Mouse (Mus musculus) erythroblast, adult 5-6 weeks (primary cell): ENCODE measurements around the gene Car6. TPM values are rescaled to one million over a fixed set of nuclear protein-coding genes. Genes with fewer than 3 reads are reported as not detected.

Experiments used
- ATAC-seq: replicated peaks from 2 replicates; pipeline ENCODE4 v1.8.0; 2016; ENCODE audit warnings: moderate number of reproducible peaks, mild to moderate bottlenecking, moderate TSS enrichment, inconsistent platforms; ENCODE audit not compliant: poor library complexity, low FRiP score, severe bottlenecking
- total RNA-seq, 2 experiments: library from RNA; stranded (forward) in 1 of 2; stranded (reverse) in 1 of 2; fragments of 150-400 nt in 1 of 2; fragments of 200-764, 138-1000 nt in 1 of 2; gene quantifications; 2 replicates each; pipeline versions ENCODE4 v1.2.3 to v1.2.4; 2015 to 2017; ENCODE audit warnings: low replicate concordance in 2 of 2

Car6 gene
- total RNA-seq, 2 experiments from 2014 or later, result not detected

- ATAC-seq, result no peak
Observed at GRCm38 (mm10) chr4:150144242-150144641, 56.9 kb downstream of the Car6 start.

GRCm38 (mm10) chr4:150140346-150140745 is 60.8 kb downstream of the Car6 start:
- ATAC-seq, result no peak

- ATAC-seq, result no peak
Observed at GRCm38 (mm10) chr4:150139090-150139489, 62.0 kb downstream of the Car6 start.

GRCm38 (mm10) chr4:150138084-150138543 is 63.0 kb downstream of the Car6 start:
- ATAC-seq, result no peak

GRCm38 (mm10) chr4:150137368-150138083 is 63.6 kb downstream of the Car6 start:
- ATAC-seq, result no peak

Other genes with a start within 250 kb of the Car6 start
- gene Spsb1, start 246.3 kb downstream of the Car6 start, total RNA-seq (2015; ENCODE audit: low replicate concordance), result not detected in 2 replicates
- gene Spsb1, start 246.3 kb downstream of the Car6 start, total RNA-seq (2017; ENCODE audit: low replicate concordance), result 0.42 TPM in 1 of 2 replicates, not detected in the other
- gene H6pd, start 192.3 kb downstream of the Car6 start, total RNA-seq (2015; ENCODE audit: low replicate concordance), result 4.8 and 6.5 TPM in 2 replicates
- 4.2 and 7.0 TPM in 2 replicates for gene H6pd, start 192.3 kb downstream of the Car6 start, total RNA-seq (2017; ENCODE audit: low replicate concordance)
- 0.19 and 2.1 TPM in 2 replicates for gene Gpr157, start 114.0 kb downstream of the Car6 start, total RNA-seq (2015; ENCODE audit: low replicate concordance)
- gene Gpr157, start 114.0 kb downstream of the Car6 start, total RNA-seq (2017; ENCODE audit: low replicate concordance), result 0.43 and 0.98 TPM in 2 replicates
- not detected in 2 replicates for gene Slc2a5, start 82.0 kb downstream of the Car6 start, total RNA-seq (2015; ENCODE audit: low replicate concordance)
- not detected in 2 replicates for gene Slc2a5, start 82.0 kb downstream of the Car6 start, total RNA-seq (2017; ENCODE audit: low replicate concordance)
- gene Slc2a7, start 52.4 kb downstream of the Car6 start, total RNA-seq (2015; ENCODE audit: low replicate concordance), result not detected in 2 replicates
- not detected in 2 replicates for gene Slc2a7, start 52.4 kb downstream of the Car6 start, total RNA-seq (2017; ENCODE audit: low replicate concordance)
- gene Eno1, start 35.4 kb upstream of the Car6 start, total RNA-seq (2015; ENCODE audit: low replicate concordance), result 111 and 119 TPM in 2 replicates
- 73.2 and 74.7 TPM in 2 replicates for gene Eno1, start 35.4 kb upstream of the Car6 start, total RNA-seq (2017; ENCODE audit: low replicate concordance)
- 11.1 and 22.4 TPM in 2 replicates for gene Rere, start 80.3 kb upstream of the Car6 start, total RNA-seq (2015; ENCODE audit: low replicate concordance)
- gene Rere, start 80.3 kb upstream of the Car6 start, total RNA-seq (2017; ENCODE audit: low replicate concordance), result 9.5 and 10.9 TPM in 2 replicates